In the genomic region with DNA sequence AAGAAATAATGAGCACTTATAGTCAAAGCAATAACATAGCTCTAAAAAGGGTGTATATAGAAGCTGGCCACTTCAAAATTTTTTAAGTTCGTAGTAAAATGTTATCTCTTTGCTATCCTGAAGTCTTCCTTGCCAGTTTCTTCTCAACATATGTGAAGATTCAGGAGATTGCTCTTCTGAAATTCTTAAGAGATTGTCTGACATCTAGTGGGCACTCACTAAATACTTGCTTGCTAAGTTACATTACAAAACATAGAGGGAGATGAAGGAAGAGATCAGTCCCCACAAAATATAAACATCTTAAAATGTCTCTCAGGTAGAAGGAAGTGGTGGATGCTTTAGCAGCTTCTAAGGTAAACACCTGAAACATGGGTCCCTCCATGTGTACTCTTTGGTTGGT, we compare ENCODE assay signal across 26 mouse cellular contexts.
A peak's percentile ranks its signal among the peaks of the same experiment; 100 is the strongest.
DNase-seq lines count a peak whose midpoint lies in the region; TF ChIP-seq lines count a peak whose summit lies in the region.
"Had no signal": no experiment of that assay in that cellular context is flagged by ENCODE, and none has a peak within 500 bp of the region (broad histone marks: within the 10 kb centered on the region; RNA-seq: fewer than 3 reads in every experiment).

No protein-coding gene starts in this region.

- H3K27ac ChIP-seq in heart, adult 2 months = no peak overlapping the region
- no peak overlapping the region for H3K27ac ChIP-seq in MEL (ENCODE audit: control insufficient read depth, low read depth, low read length)
- H3K27ac ChIP-seq: embryonic facial prominence, embryonic 12.5 days; gastrocnemius, adult 2 months; limb, embryonic 12.5 days; liver, embryonic 15.5 days; neural tube, embryonic 13.5 days had no signal

- no peak for TF ChIP-seq EP300 in heart, adult 2 months (IDR thresholded peaks at IDR 0.05; ENCODE audit: insufficient read depth, low read depth, low read length)
- TF ChIP-seq EP300 in MEL (IDR thresholded peaks at IDR 0.05; ENCODE audit: low read depth in 1 of 2, low read length in 2 of 2) = no peak

- peak; percentile 33 for TF ChIP-seq RAD21 in MEL (IDR thresholded peaks at IDR 0.05; ENCODE audit: low read depth, low read length)

- TF ChIP-seq CTCF in heart, adult 2 months (IDR thresholded peaks at IDR 0.05) = 0 out of 2 replicates have a peak, but pooled peaks have one; percentile 1
- TF ChIP-seq CTCF in MEL (IDR thresholded peaks at IDR 0.05 in 2 of 3, conservative IDR thresholded peaks at IDR 0.05 in 1 of 3; ENCODE audit: control insufficient read depth in 1 of 3, insufficient read depth in 1 of 3, low read depth in 2 of 3, low read length in 3 of 3, poor library complexity in 1 of 3, severe bottlenecking in 1 of 3) = peak in 1 of 3 experiments; percentile 22; a peak in 1 of 6 replicates

- no peak overlapping the region for H3K9ac ChIP-seq in heart, adult 2 months (ENCODE audit: low read depth, low read length)
- H3K9ac ChIP-seq in MEL (ENCODE audit: control insufficient read depth, low read depth, low read length, poor library complexity, severe bottlenecking) = no peak overlapping the region
- H3K9ac ChIP-seq: embryonic facial prominence, embryonic 12.5 days; heart, embryonic 12.5 days; limb, embryonic 12.5 days; liver, embryonic 15.5 days; lung, embryonic 14.5 days; neural tube, embryonic 13.5 days had no signal

- no peak for DNase-seq in heart, adult 2 months
- DNase-seq in heart, postnatal 14 days = no peak
- peak; percentile 27 for DNase-seq in left cerebral cortex, adult 11 months (ENCODE audit: low spot score)
- DNase-seq in left cerebral cortex, adult 8-10 months (ENCODE audit: low spot score in 2 of 2) = no peak
- no peak for DNase-seq in MEL (ENCODE audit: low read depth, low spot score)
- peak; percentile 62 for DNase-seq in brain, adult 2 months (ENCODE audit: low read depth, low spot score)
- no peak for DNase-seq in cerebellum, adult 11-12 months
- DNase-seq in T-cell, adult 2 months (ENCODE audit: low spot score) = no peak
- DNase-seq: adrenal gland, postnatal 14 days; cerebellum, adult 9-10 months; cerebellum, postnatal 36 days; gastrocnemius, adult 2 months; gastrocnemius, postnatal 36 days; heart, adult 18-20 months; kidney, adult 9 months; kidney, postnatal 10 days; lung, embryonic 14.5 days; lung, postnatal 14 days; right cerebral cortex, postnatal 4 days had no signal

- H3K9me3 ChIP-seq in MEL (replicated peaks; ENCODE audit: insufficient read depth, low read length) = no peaks in the 10 kb centered on the region
- H3K9me3 ChIP-seq: embryonic facial prominence, embryonic 12.5 days; heart, embryonic 12.5 days; limb, embryonic 12.5 days; liver, embryonic 15.5 days; neural tube, embryonic 13.5 days had no signal

- WGBS in heart, adult 2 months = 35% methylated on average over 1 of the region's 1 CpGs

- H3K79me2 ChIP-seq in heart, adult 2 months (replicated peaks; ENCODE audit: control insufficient read depth, insufficient read depth, low read length) = no peaks in the 10 kb centered on the region
- no peaks in the 10 kb centered on the region for H3K79me2 ChIP-seq in MEL (ENCODE audit: control insufficient read depth, insufficient read depth, low read length, poor library complexity)

- TF ChIP-seq POLR2A in heart, adult 2 months (IDR thresholded peaks at IDR 0.05; ENCODE audit: insufficient read depth, low read depth, low read length) = no peak
- TF ChIP-seq POLR2A in MEL (IDR thresholded peaks at IDR 0.05; ENCODE audit: control insufficient read depth in 1 of 2, insufficient read depth in 1 of 2, low read depth in 1 of 2, low read length in 2 of 2, poor library complexity in 1 of 2) = no peak

- H3K4me1 ChIP-seq in heart, adult 2 months (ENCODE audit: control insufficient read depth, insufficient read depth, low read length) = no peaks in the 10 kb centered on the region
- H3K4me1 ChIP-seq in MEL (ENCODE audit: control insufficient read depth in 1 of 2, insufficient read depth in 2 of 2, low read length in 2 of 2) = no peaks in the 10 kb centered on the region
- H3K4me1 ChIP-seq: embryonic facial prominence, embryonic 12.5 days; heart, embryonic 12.5 days; limb, embryonic 12.5 days; liver, embryonic 15.5 days; neural tube, embryonic 13.5 days had no signal

- no peaks in the 10 kb centered on the region for H3K36me3 ChIP-seq in heart, adult 2 months (ENCODE audit: control insufficient read depth, insufficient read depth, low read length)
- H3K36me3 ChIP-seq in MEL (ENCODE audit: control insufficient read depth in 1 of 2, insufficient read depth in 2 of 2, low read length in 2 of 2) = no peaks in the 10 kb centered on the region
- H3K36me3 ChIP-seq: embryonic facial prominence, embryonic 12.5 days; heart, embryonic 12.5 days; limb, embryonic 12.5 days; liver, embryonic 15.5 days; neural tube, embryonic 13.5 days had no signal

- no peak overlapping the region for H3K4me3 ChIP-seq in heart, adult 2 months
- H3K4me3 ChIP-seq in MEL (ENCODE audit: control insufficient read depth in 1 of 2, insufficient read depth in 1 of 2, low read depth in 2 of 2, low read length in 2 of 2) = no peak overlapping the region
- H3K4me3 ChIP-seq: embryonic facial prominence, embryonic 12.5 days; gastrocnemius, adult 2 months; heart, embryonic 12.5 days; limb, embryonic 12.5 days; liver, embryonic 15.5 days; neural tube, embryonic 13.5 days had no signal

- no peaks in the 10 kb centered on the region for H3K27me3 ChIP-seq in heart, adult 2 months (ENCODE audit: control insufficient read depth, insufficient read depth, low read length)
- no peaks in the 10 kb centered on the region for H3K27me3 ChIP-seq in MEL (ENCODE audit: control insufficient read depth in 1 of 2, insufficient read depth in 2 of 2, low read length in 2 of 2)
- H3K27me3 ChIP-seq: CH12.LX; embryonic facial prominence, embryonic 12.5 days; heart, embryonic 12.5 days; limb, embryonic 12.5 days; liver, embryonic 15.5 days; neural tube, embryonic 13.5 days; Patski had no signal

- intact Hi-C loops in heart, adult 2 months (cut with DNase I) = no loop called here
- intact Hi-C loops in heart, postnatal 14 days (cut with DNase I) = no loop called here

TF ChIP-seq in MEL, 35 proteins besides CTCF, POLR2A, EP300 and RAD21:
- no peak for TF ChIP-seq NELFE (IDR thresholded peaks at IDR 0.05; ENCODE audit: low read depth, low read length)
- peak; percentile 37 for TF ChIP-seq SMC3 (IDR thresholded peaks at IDR 0.05; ENCODE audit: low read depth, low read length)
- TF ChIP-seq ZC3H11A (IDR thresholded peaks at IDR 0.05; ENCODE audit: low read depth, low read length) = 0 out of 2 replicates have a peak, but pooled peaks have one; percentile 20

Comparison
In these comparisons a context has a peak if more than half of its experiments do, and no peak if none do; other contexts are left out.
1. DNase-seq: peak in left cerebral cortex, adult 11 months (single experiment) and brain, adult 2 months (single experiment); none in heart, adult 2 months (0 of 2), heart, postnatal 14 days (0 of 2), left cerebral cortex, adult 8-10 months (0 of 2), MEL (single experiment), cerebellum, adult 11-12 months (single experiment) and T-cell, adult 2 months (single experiment).